Mouse (Mus musculus): ENCODE data around the gene Pfkfb4. TPM values are rescaled to one million over a fixed set of nuclear protein-coding genes. Genes with fewer than 3 reads are reported as not detected.

Gene Pfkfb4
- polyA plus RNA-seq, 1 experiment from 2014 or later: 3.8 TPM

- Histone ChIP-seq H3K27me3 (ENCODE audit: insufficient read depth, low read length) (no peaks in the 10 kb centered on the region), H3K9ac (replicated peaks) (no peak overlapping the region), H3K27ac (ENCODE audit: low read depth) (no peak overlapping the region), H3K9me3 (ENCODE audit: low read length) (no peaks in the 10 kb centered on the region), H3K36me3 (replicated peaks; ENCODE audit: insufficient read depth, low read length) (no peaks in the 10 kb centered on the region), H3K4me2 (ENCODE audit: low read depth, low read length) (no peak overlapping the region), H3K4me3 (ENCODE audit: low read depth, low read length) (no peak overlapping the region), H3K4me1 (ENCODE audit: insufficient read depth) (no peaks in the 10 kb centered on the region)
- DNase-seq (no peak), ATAC-seq (no peak)
- 61% methylated on average over 9 of the region's 9 CpGs for WGBS (ENCODE audit: insufficient replicate concordance)
- TF ChIP-seq CTCF (IDR thresholded peaks at IDR 0.05; ENCODE audit: low read depth) (no peak), EP300 (IDR thresholded peaks at IDR 0.05; ENCODE audit: low read depth) (no peak)
Measured at GRCm38 (mm10) chr9:108976483-108976882, 15.1 kb upstream of the Pfkfb4 start.

DNA sequence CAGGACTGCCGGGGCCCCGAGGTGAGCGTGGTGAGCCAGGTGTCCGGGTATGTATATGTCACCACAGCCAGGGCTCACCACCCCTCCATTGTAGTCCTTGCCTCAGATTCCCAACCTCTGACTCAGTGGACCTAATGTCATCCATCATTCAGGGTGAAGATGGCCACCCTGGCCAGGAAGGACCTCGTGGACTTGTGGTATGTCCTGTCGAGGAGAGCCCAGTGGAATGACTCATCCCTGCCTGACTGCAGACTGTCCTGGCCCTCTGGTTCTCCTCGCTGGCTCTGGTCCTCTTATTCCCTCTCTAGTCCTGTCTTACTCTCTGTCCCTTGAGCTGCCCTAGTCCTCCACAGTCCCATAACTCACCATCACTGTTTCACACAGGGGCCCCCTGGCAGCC is 13.6 kb upstream of the Pfkfb4 start:
- H3K4me1 ChIP-seq (ENCODE audit: insufficient read depth): no peaks in the 10 kb centered on the region
- no peak overlapping the region for H3K4me3 ChIP-seq (ENCODE audit: low read depth, low read length)
- TF ChIP-seq EP300 (IDR thresholded peaks at IDR 0.05; ENCODE audit: low read depth) (no peak), CTCF (IDR thresholded peaks at IDR 0.05; ENCODE audit: low read depth) (no peak)
- DNase-seq (no peak), ATAC-seq (no peak)
- no peak overlapping the region for H3K9ac ChIP-seq (replicated peaks)
- 63% methylated on average over 7 of the region's 7 CpGs for WGBS (ENCODE audit: insufficient replicate concordance)
- H3K27me3 ChIP-seq (ENCODE audit: insufficient read depth, low read length): no peaks in the 10 kb centered on the region
- no peak overlapping the region for H3K27ac ChIP-seq (ENCODE audit: low read depth)
- no peaks in the 10 kb centered on the region for H3K36me3 ChIP-seq (replicated peaks; ENCODE audit: insufficient read depth, low read length)
- H3K9me3 ChIP-seq (ENCODE audit: low read length): no peaks in the 10 kb centered on the region
- H3K4me2 ChIP-seq (ENCODE audit: low read depth, low read length): no peak overlapping the region

DNA sequence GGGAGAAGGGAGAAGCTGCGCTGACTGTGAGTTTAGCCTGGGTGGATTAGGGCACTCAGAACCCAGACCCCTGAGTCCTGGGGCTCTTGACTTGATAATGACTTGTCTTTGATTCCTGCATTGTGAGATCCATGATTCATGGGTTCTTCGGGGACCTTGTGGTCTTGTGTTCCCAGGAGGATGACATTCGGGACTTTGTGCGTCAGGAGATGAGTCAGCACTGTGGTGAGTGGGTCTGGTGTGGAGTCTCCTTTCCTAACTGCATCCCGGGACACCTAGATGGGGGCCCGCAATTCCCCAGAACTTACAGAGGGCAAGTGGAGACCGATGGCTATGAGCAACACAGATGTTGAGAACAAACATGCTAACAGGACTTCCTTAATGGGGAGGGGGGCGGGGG is 9.1 kb upstream of the Pfkfb4 start:
- Histone ChIP-seq H3K36me3 (replicated peaks; ENCODE audit: insufficient read depth, low read length) (no peaks in the 10 kb centered on the region), H3K4me2 (ENCODE audit: low read depth, low read length) (no peak overlapping the region), H3K4me3 (ENCODE audit: low read depth, low read length) (no peak overlapping the region), H3K27ac (ENCODE audit: low read depth) (no peak overlapping the region), H3K9ac (replicated peaks) (no peak overlapping the region), H3K9me3 (ENCODE audit: low read length) (no peaks in the 10 kb centered on the region), H3K27me3 (ENCODE audit: insufficient read depth, low read length) (no peaks in the 10 kb centered on the region), H3K4me1 (ENCODE audit: insufficient read depth) (no peaks in the 10 kb centered on the region)
- WGBS (ENCODE audit: insufficient replicate concordance): 61% methylated on average over 8 of the region's 8 CpGs
- DNase-seq (no peak), ATAC-seq (no peak)
- no peak for TF ChIP-seq EP300 (IDR thresholded peaks at IDR 0.05; ENCODE audit: low read depth)
- TF ChIP-seq CTCF (IDR thresholded peaks at IDR 0.05; ENCODE audit: low read depth): no peak

DNA sequence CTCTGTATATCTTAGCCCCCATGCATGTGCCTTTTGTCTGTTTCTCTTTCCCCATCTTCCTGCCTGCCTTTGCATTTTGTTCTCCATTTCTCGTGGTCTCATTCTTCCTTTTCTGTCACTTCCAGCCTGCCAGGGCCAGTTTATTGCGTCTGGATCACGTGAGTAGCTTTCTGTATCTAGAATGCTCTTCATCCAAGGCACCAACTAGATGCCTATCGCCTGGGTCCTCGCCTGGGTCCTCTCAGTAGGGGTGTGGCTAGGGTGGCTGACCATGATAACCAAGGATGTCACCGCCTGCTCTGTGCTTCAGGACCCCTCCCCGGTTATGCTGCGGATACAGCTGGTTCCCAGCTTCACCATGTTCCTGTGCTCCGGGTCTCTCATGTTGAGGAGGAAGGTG is 8.4 kb upstream of the Pfkfb4 start:
- ATAC-seq (no peak), DNase-seq (no peak)
- Histone ChIP-seq H3K27me3 (ENCODE audit: insufficient read depth, low read length) (no peaks in the 10 kb centered on the region), H3K4me2 (ENCODE audit: low read depth, low read length) (no peak overlapping the region), H3K4me1 (ENCODE audit: insufficient read depth) (no peaks in the 10 kb centered on the region), H3K9me3 (ENCODE audit: low read length) (no peaks in the 10 kb centered on the region), H3K9ac (replicated peaks) (no peak overlapping the region), H3K4me3 (ENCODE audit: low read depth, low read length) (no peak overlapping the region), H3K27ac (ENCODE audit: low read depth) (no peak overlapping the region), H3K36me3 (replicated peaks; ENCODE audit: insufficient read depth, low read length) (no peaks in the 10 kb centered on the region)
- TF ChIP-seq EP300 (IDR thresholded peaks at IDR 0.05; ENCODE audit: low read depth) (no peak), CTCF (IDR thresholded peaks at IDR 0.05; ENCODE audit: low read depth) (no peak)
- 52% methylated on average over 9 of the region's 9 CpGs for WGBS (ENCODE audit: insufficient replicate concordance)

- Histone ChIP-seq H3K4me1 (ENCODE audit: insufficient read depth) (peaks cover 15% of the 10 kb centered on the region), H3K36me3 (replicated peaks; ENCODE audit: insufficient read depth, low read length) (no peaks in the 10 kb centered on the region), H3K4me2 (ENCODE audit: low read depth, low read length) (no peak within 1 kb of the TSS), H3K4me3 (ENCODE audit: low read depth, low read length) (no peak within 1 kb of the TSS), H3K9me3 (ENCODE audit: low read length) (no peaks in the 10 kb centered on the region), H3K27ac (ENCODE audit: low read depth) (no peak within 1 kb of the TSS), H3K27me3 (ENCODE audit: insufficient read depth, low read length) (no peaks in the 10 kb centered on the region), H3K9ac (replicated peaks) (no peak within 1 kb of the TSS)
- ATAC-seq (no peak), DNase-seq (no peak)
- 61% methylated on average over 4 of the region's 4 CpGs for whole genome bisulfite sequencing (ENCODE audit: insufficient replicate concordance)
- no peak for TF ChIP-seq CTCF (IDR thresholded peaks at IDR 0.05; ENCODE audit: low read depth)
- no peak for TF ChIP-seq EP300 (IDR thresholded peaks at IDR 0.05; ENCODE audit: low read depth)
Measured at GRCm38 (mm10) chr9:108985710-108986109, 5.9 kb upstream of the Pfkfb4 start, which contains the start of gene Ucn2. Ucn2 (plus strand) TSS chr9:108986010.

DNA sequence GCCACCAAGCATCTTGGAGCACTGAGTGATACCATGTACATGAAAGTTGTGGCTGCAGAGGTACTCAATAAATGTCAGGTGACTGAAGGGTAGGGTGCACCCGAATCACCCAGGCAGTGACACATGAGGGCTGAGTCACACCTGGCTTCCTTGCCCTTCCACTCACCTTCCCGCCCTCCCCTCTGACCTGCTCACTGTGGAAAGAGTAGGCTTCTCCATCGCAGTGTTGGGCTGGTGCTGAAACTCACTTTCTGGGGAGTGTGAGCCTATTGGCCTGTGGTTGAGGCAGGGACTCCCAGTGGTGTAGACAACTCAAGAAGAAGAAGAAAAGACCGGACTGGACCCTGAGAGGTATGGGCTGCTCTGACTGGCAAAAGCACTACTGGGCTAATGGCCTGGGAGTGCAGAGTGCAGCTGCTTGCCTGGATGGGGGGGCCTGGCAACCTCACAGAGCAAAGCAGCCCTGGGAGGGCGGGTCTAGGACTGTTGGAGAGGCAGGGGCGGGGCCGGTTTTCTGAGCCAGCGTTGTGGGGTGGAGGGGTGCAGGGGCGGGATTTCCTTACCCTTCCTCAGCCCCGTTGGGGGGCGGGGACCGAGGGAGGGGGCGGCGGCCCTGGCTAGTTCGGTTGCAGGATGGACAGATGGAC is 3.8 kb upstream of the Pfkfb4 start:
- H3K9ac ChIP-seq (replicated peaks): no peak overlapping the region
- H3K9me3 ChIP-seq (ENCODE audit: low read length): no peaks in the 10 kb centered on the region
- no peak overlapping the region for H3K27ac ChIP-seq (ENCODE audit: low read depth)
- no peaks in the 10 kb centered on the region for H3K27me3 ChIP-seq (ENCODE audit: insufficient read depth, low read length)
- ATAC-seq (no peak), DNase-seq (peak; percentile 36)
- H3K36me3 ChIP-seq (replicated peaks; ENCODE audit: insufficient read depth, low read length): no peaks in the 10 kb centered on the region
- 32% methylated on average over 15 of the region's 15 CpGs for WGBS (ENCODE audit: insufficient replicate concordance)
- H3K4me2 ChIP-seq (ENCODE audit: low read depth, low read length): no peak overlapping the region
- H3K4me3 ChIP-seq (ENCODE audit: low read depth, low read length): no peak overlapping the region
- peaks cover 29% of the 10 kb centered on the region for H3K4me1 ChIP-seq (ENCODE audit: insufficient read depth)
- TF ChIP-seq CTCF (IDR thresholded peaks at IDR 0.05; ENCODE audit: low read depth) (no peak), EP300 (IDR thresholded peaks at IDR 0.05; ENCODE audit: low read depth) (no peak)

Measured in liver, postnatal 0 days (tissue).